Mouse (Mus musculus) layer of hippocampus, adult 9-11 months (tissue): ENCODE data around the gene Nepro.

Experiments used
- DNase-seq: peaks from one replicate; pipeline ENCODE4 v3.0.0; 2022

Gene Nepro

DNA sequence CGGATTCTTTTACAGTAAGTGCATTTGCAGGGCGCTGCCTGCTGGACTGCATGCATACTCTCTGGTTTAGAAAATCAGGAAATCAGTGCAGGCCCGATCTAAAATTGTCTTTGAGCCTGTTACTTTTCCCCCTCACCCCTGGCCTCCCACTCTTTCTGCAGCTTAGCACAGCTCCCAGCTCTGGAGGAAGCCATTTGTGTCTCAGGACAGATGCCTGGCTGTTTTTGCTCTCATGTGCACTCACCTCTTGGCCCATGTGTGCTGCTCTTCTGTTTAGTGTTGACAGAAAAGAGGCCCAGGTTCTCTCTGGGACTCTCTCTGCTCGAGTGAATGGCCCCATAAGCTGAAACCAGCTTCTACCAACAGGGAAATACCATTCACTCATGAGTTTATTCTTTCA, 20.6 kb upstream of the Nepro start:
- DNase-seq: no peak

GRCm38 (mm10) chr16:44716305-44717140, 7.6 kb upstream of the Nepro start:
- DNase-seq: no peak

GRCm38 (mm10) chr16:44717141-44717634, 6.9 kb upstream of the Nepro start:
- DNase-seq: no peak

DNA sequence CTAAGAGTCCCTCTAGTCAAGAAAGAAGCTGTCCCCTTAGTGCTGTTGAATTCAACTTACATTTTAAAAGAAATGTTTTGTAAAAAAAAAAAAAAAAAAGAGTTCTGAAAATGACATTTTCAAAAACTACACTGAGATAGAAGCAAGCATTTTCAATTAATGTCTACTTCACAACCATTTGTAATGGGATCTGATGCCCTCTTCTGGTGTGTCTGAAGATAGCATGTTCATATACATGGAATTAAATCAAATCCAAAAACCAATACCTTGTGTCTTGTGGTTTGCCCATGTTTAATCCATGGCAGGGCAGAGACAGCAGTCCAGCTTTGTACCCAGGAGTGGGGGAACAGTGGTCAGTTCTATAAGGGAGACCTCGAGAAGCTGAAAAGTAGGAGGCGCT, 6.3 kb upstream of the Nepro start:
- DNase-seq: no peak

DNA sequence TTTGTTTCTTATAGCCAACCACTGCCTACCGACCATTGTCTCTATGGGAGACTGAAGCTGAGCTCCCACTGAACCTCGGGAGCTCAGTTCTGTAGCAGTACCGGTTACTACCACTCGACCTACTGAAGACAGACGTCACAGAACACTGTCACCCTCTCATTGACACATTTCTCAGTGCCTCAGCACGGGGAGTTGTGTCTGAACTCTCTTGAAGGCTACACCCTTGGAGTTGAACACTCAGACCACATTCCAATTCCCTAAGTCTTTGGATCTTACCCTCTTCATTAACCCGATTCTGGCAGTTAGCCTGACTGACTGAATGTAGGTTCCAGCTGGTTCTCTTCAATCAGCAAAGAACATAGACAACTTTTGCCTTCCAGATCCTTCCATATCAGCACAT, 4.8 kb upstream of the Nepro start:
- no peak for DNase-seq

DNA sequence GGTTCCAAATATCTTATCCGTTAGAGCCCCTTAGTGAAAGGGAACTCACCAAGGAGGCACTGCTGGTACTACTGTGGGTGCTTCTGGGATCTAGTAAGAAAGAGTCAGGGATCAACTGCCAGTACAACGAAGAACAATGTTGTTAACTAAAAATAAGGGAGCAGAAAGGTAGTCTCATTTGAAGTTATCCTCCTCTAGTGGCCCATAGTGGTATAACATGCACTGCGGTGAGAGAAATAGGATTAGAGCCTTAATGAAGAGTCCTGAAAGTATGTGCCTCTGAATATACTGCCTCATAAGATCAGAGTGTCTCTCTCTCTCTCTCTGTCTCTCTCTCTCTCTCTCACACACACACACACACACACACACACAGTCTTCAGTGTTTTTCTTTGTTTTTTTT, 3.6 kb upstream of the Nepro start:
- no peak for DNase-seq

DNA sequence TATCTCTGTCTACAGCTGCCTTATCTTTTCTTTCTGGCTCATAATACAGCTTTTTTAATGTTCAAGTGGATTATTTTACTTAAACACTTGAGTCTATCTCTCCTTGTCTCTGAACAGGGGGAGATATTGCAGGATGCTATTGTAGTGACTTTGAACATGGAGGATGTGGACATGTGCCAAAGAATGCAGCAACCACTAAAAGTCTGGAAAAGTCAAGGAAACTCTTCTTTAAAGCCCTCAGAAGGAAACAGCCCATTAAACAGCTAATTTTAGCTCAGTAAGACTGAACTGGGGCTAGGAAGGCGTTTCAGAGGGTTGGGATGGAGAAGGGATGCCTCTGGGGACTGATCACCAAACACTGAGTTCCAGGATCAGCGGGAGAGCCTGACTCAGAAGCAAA, 1.4 kb upstream of the Nepro start:
- no peak for DNase-seq

DNA sequence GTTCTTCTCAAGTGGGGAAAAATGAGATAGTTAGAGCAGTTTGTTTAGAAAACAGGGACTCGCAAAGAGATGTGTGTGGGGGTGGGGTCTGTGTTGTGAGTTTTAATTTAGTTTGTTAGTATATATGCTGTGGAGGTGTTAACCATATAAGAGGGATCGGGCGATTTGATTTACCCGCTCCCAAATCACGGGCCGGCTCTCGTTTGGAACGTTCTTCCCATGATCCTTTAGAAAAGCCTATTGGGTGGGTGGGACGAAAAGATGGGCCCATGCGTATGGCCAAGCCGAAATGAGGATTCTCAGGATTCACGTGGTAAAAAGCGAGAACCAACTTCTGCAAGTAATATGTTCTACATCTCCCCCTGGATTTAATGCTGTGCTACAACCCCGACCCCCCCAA, 746 bp downstream of the Nepro start:
- peak; percentile 59 for DNase-seq

DNA sequence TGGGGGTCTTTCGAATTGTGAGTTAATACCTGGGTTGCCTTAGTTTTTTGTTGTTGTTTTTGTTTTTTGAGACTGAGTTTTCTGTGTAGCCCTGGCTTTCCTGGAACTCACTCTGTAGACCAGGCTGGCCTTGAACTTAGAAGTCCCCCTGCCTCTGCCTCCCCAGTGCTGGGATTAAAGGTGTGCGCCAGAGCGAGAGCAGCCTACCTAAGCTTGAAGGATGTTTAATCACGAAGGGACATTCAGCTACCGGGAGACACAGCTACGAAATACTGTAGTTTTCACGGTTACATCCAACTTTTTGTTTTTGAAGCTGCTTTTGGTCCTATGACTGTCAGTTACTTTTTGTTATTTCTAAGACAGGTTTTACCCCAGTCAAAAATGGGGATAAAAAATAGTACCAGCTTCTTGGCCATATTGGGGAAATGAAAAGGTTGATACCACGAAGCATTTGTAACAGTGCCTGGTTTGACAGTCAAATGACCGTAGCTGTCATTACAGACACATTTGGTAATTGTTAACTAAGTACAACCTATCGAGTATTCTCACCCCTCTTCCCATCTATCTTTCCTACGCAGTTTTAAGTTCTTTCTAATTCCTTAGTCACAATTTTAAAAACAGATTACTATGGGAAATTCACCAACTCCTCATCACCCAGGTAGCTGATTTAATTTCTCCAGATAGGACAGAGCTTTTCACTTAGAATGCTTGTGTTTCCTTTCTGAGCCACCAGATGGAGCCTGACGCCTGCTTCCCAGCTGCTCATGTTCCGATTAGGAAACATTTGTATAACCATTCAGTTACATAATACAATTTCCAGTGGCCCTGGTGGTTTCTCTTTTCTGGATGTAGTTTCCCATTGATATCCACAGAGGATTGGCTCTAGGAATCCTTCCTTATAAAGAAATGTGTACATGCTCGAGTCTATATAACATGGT, 1.5 kb downstream of the Nepro start:
- DNase-seq: peak; percentile 87

DNA sequence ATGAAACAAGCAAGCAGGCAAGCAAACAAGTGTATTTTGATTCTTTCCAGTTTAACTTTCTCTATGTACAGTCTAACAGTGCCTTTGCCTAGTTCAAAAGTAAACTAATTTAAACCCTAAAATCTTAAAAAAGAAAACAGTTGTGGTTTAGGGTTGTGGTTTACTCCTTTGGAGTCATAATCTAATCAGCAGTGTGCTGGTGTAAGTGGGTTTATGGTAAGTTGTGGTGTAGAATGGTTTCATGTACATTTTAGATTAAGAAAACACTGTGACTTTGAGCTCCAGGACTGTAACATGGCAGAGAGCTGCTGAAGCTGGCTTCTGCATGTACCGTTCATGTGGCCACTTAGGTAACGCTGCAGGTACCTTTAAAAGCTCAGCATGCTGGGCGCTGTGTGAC, 3.4 kb downstream of the Nepro start:
- no peak for DNase-seq

DNA sequence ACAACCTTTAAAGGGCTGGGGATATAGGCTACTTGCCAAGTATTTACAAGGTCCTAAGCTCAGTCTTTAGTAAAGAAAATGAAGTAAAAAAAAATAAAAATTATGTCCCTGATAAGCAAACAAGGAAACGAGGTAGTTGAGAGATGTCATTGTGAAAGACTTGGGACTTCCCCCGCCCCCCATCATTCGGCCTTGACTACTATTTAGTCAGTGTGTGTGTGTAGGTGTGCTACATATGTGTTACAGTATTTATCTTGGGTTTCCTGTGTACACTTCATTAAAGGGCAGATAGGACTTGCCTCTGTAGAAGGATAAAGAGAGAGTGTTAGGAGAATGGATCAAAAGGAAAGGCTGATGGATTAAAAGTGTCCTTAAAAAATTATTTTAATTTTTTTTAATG, 10.0 kb downstream of the Nepro start:
- DNase-seq: no peak

GRCm38 (mm10) chr16:44735676-44736075, 11.6 kb downstream of the Nepro start:
- DNase-seq: no peak

DNA sequence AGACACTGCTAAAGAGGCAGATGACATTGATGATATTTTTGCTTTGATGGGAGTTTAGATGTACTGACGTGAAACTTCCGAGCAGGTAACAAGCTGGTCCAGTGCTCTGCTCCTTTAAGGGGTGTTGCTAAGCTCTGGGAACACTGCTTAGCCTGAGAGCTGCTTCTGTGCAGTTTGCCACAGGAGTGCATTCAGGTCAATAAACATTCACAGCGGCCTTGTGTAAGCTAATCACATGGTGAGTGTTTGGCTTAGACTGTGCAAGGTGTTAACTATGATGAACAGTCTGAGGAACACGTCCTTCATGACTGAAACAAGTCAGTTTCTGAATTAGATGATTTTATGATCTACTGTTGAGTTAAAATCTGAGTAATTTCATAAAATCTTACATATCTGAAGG, 12.0 kb downstream of the Nepro start:
- no peak for DNase-seq

GRCm38 (mm10) chr16:44742753-44743152, 18.7 kb downstream of the Nepro start:
- no peak for DNase-seq

DNA sequence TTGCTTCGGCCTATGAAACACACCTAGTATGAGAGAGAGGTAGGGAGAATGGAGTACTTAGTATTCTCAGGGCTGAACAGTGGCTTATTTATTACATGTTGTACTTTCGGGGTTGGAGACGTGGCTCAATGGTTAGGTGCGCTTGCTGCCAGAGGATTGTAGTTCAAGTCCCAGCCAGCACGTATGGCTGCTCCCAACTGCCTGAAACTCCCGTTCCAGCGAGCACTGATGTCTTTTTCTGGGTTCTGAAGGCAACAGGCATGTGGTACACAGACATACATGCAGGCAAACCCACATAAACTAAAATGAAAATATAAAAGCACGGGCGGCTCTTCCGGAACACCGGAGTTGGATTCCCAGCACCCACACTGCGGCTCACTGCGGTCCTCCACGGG, 21.4 kb downstream of the Nepro start:
- DNase-seq: no peak

DNA sequence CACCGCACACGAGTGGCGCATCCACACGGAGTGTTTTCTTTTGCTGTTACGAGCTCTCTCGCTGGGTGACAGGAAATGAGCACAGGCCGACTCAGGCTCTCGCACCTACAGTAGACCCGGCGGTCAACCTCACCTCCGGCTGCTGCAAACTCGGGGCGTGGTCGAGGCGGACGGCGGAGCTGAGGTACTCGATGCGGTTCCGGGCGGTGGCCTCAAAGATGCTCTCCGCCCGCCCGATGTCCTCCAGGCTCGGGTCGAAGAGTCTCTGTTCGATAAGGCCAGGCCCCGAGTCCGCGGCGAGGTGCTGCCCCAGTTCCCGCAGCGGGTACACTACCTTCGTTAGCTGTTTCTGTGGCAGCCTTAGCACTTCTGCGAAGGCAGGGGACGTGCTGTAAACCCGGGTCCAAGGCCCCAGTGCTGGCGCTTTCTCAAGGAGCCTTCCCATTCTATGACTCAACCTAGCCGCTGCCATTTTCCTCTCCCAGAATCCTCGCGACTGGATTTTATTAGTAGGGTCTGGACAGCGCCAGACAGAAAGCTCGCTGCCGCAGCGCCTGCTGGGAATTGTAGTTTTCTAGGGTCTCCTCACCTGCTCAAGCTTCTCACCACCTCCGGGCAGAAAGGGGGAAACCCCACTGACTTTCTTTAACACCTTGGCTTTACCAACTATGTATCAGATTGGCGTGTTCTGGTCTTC, 21.9 kb downstream of the Nepro start, which contains the start of gene Gtpbp8:
Gtpbp8 (minus strand) TSS at position 498 of the 697 bp plus-strand sequence.
- DNase-seq: peak; percentile 86

- no peak for DNase-seq
Observed at GRCm38 (mm10) chr16:44748007-44748406, 23.9 kb downstream of the Nepro start.

GRCm38 (mm10) chr16:44757700-44758099, 33.6 kb downstream of the Nepro start:
- DNase-seq: no peak

DNA sequence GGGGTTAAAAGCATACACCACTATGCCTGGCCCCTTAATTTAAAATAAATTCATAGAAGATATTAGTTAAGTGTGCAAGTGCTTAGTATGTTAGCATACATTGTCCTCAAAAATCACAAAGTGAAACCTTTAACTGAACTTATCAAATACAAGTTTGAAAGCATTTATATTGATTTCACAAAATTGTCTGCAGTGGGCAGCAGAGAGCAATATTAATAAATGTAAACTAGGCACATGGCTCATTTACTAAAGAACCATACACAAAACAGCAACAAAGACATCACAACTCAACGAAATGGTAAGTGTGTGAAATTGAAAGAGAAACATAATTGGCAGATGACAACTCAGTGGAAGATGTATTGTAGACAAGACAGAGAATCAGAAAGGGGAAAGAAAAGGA, 37.7 kb downstream of the Nepro start:
- no peak for DNase-seq

DNA sequence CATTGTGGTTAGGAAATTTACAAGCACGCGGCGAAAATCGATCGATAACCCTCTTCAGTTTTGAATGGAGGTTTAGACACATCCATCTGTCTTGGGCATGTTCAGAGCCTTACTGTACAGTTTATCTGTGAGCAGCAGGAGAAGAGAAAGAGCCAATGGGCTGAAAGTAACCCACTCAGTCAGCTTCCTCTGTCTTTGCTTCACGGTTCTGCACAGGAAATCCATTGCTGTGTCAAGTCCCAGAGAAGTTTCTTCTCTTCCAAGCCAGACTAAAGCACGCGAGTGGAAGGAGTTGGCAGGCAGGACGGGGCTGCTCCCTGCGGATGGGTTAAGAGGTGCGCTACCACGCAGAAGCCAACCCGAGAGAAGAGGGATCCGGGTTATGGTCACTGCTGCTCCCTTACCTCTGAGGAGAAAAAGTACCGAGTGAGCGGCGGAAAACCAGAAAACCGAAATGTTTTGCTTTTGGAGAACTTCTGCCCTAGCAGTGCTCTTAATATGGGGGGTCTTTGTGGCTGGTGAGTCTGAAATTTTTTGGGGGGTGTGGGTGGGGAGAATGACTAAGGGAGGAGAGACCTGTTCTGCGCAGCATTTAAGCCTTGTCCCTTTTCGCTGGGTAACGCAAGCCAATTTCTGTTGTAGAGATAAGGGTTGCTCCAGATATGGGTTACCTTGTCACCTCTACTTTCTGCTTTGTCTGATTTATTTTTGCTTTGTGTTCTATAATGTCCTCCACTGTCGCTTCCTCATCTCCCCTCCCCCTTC, 41.6 kb downstream of the Nepro start, which contains the start of gene Cd200r1:
Cd200r1 (plus strand) TSS at position 182 of the 765 bp plus-strand sequence.
- no peak for DNase-seq

- no peak for DNase-seq
Observed at GRCm38 (mm10) chr16:44766320-44766892, 42.3 kb downstream of the Nepro start.

- no peak for DNase-seq
Observed at GRCm38 (mm10) chr16:44767506-44767905, 43.4 kb downstream of the Nepro start.
